Mouse (Mus musculus) MEL (cell line): ENCODE measurements around the gene G430095P16Rik. TPM values are rescaled to one million over a fixed set of nuclear protein-coding genes. Genes with fewer than 3 reads are reported as not detected.

Experiments used
- DNase-seq: peaks from one replicate; pipeline ENCODE4 v3.0.0; 2011; ENCODE audit warnings: low read depth, low spot score
- H3K27ac ChIP-seq: 2 replicates; pipeline ENCODE4 v1.5.1; 2012; ENCODE audit warnings: low read depth, mild to moderate bottlenecking, control low read depth, low read length, moderate library complexity; ENCODE audit not compliant: control insufficient read depth
- H3K27me3 ChIP-seq, 2 experiments: fragments of 150-350 bp in 1 of 2; sonication (generic) in 1 of 2; 2 replicates each; pipeline ENCODE4 v1.6.1; 2012; ENCODE audit warnings: low read length in 2 of 2, mild to moderate bottlenecking in 2 of 2, improper control_type of control experiment in 1 of 2, moderate library complexity in 1 of 2; ENCODE audit not compliant: insufficient read depth in 2 of 2, control insufficient read depth in 1 of 2
- H3K36me3 ChIP-seq, 2 experiments: 2 replicates each; pipeline ENCODE4 v1.6.1; 2012 to 2014; ENCODE audit warnings: low read length in 2 of 2, improper control_type of control experiment in 1 of 2, inconsistent platforms in 1 of 2, mild to moderate bottlenecking in 1 of 2; ENCODE audit not compliant: insufficient read depth in 2 of 2, control insufficient read depth in 1 of 2
- H3K4me1 ChIP-seq, 2 experiments: fragments of 150-350 bp in 1 of 2; sonication (generic) in 1 of 2; 2 replicates each; pipeline ENCODE4 v1.6.1; 2012; ENCODE audit warnings: low read length in 2 of 2, improper control_type of control experiment in 1 of 2, mild to moderate bottlenecking in 1 of 2; ENCODE audit not compliant: insufficient read depth in 2 of 2, control insufficient read depth in 1 of 2
- H3K4me3 ChIP-seq, 2 experiments: fragments of 150-350 bp in 1 of 2; sonication (generic) in 1 of 2; 2 replicates each; pipeline ENCODE4 v1.5.1; 2012; ENCODE audit warnings: low read depth in 2 of 2, low read length in 2 of 2, mild to moderate bottlenecking in 2 of 2, moderate library complexity in 2 of 2, control low read depth in 1 of 2, improper control_type of control experiment in 1 of 2; ENCODE audit not compliant: control insufficient read depth in 1 of 2, insufficient read depth in 1 of 2
- H3K79me2 ChIP-seq: 2 replicates; pipeline ENCODE4 v1.6.1; 2012; ENCODE audit warnings: mild to moderate bottlenecking, low read length, moderate library complexity; ENCODE audit not compliant: control insufficient read depth, poor library complexity, insufficient read depth
- H3K9ac ChIP-seq: 2 replicates; pipeline ENCODE4 v1.6.1; 2012; ENCODE audit warnings: low read depth, mild to moderate bottlenecking, control low read depth, low read length, moderate library complexity; ENCODE audit not compliant: control insufficient read depth, poor library complexity, severe bottlenecking
- H3K9me3 ChIP-seq: fragments of 150-350 bp; sonication (generic); replicated peaks from 2 replicates; pipeline ENCODE4 v1.6.1; 2012; ENCODE audit warnings: mild to moderate bottlenecking, low read length, improper control_type of control experiment, moderate library complexity; ENCODE audit not compliant: insufficient read depth
- BHLHE40 ChIP-seq: IDR thresholded peaks from 2 replicates; pipeline ENCODE4 v1.6.1; 2012; ENCODE audit warnings: low read depth, mild to moderate bottlenecking, inconsistent platforms, low read length, improper control_type of control experiment, borderline replicate concordance
- CHD1 ChIP-seq: IDR thresholded peaks from 2 replicates; pipeline ENCODE4 v1.6.1; 2012; ENCODE audit warnings: low read depth, mild to moderate bottlenecking, inconsistent platforms, low read length, improper control_type of control experiment
- E2F4 ChIP-seq: IDR thresholded peaks from 2 replicates; pipeline ENCODE4 v1.6.1; 2011; ENCODE audit warnings: low read depth, low read length, improper control_type of control experiment, borderline replicate concordance
- ELF1 ChIP-seq: IDR thresholded peaks from 2 replicates; pipeline ENCODE4 v1.6.1; 2014; ENCODE audit warnings: low read depth, mild to moderate bottlenecking, inconsistent platforms, low read length, improper control_type of control experiment, moderate library complexity
- EP300 ChIP-seq, 2 experiments: IDR thresholded peaks; 2 replicates each; pipeline ENCODE4 v1.6.1; 2011; ENCODE audit warnings: improper control_type of control experiment in 2 of 2, low read length in 2 of 2, low read depth in 1 of 2, mild to moderate bottlenecking in 1 of 2
- ETS1 ChIP-seq: IDR thresholded peaks from 2 replicates; pipeline ENCODE4 v1.6.1; 2012; ENCODE audit warnings: low read depth, mild to moderate bottlenecking, inconsistent platforms, low read length, improper control_type of control experiment, moderate library complexity
- GABPA ChIP-seq: IDR thresholded peaks from 2 replicates; pipeline ENCODE4 v1.6.1; 2012; ENCODE audit warnings: low read depth, mild to moderate bottlenecking, inconsistent platforms, low read length, improper control_type of control experiment, moderate library complexity
- KAT2A ChIP-seq: conservative IDR thresholded peaks from 2 replicates; pipeline ENCODE4 v1.6.1; 2012; ENCODE audit warnings: low read depth, low read length, improper control_type of control experiment, inconsistent platforms
- MAFK ChIP-seq: IDR thresholded peaks from 2 replicates; pipeline ENCODE4 v1.6.1; 2011; ENCODE audit warnings: low read depth, mild to moderate bottlenecking, low read length, improper control_type of control experiment, borderline replicate concordance
- MAX ChIP-seq: IDR thresholded peaks from 2 replicates; pipeline ENCODE4 v1.6.1; 2011; ENCODE audit warnings: low read length, improper control_type of control experiment
- MAZ ChIP-seq: IDR thresholded peaks from 2 replicates; pipeline ENCODE4 v1.6.1; 2012; ENCODE audit warnings: low read depth, mild to moderate bottlenecking, inconsistent platforms, low read length, improper control_type of control experiment
- MEF2A ChIP-seq: IDR thresholded peaks from 2 replicates; pipeline ENCODE4 v1.6.1; 2014; ENCODE audit warnings: low read depth, mild to moderate bottlenecking, inconsistent platforms, low read length, improper control_type of control experiment; ENCODE audit not compliant: poor library complexity, insufficient replicate concordance, severe bottlenecking; ENCODE audit errors: extremely low read depth
- MXI1 ChIP-seq: IDR thresholded peaks from 2 replicates; pipeline ENCODE4 v1.6.1; 2011; ENCODE audit warnings: mild to moderate bottlenecking, low read depth, low read length, improper control_type of control experiment
- MYB ChIP-seq: IDR thresholded peaks from 2 replicates; pipeline ENCODE4 v1.6.1; 2011; ENCODE audit warnings: mild to moderate bottlenecking, low read depth, low read length, improper control_type of control experiment
- MYC ChIP-seq: IDR thresholded peaks from 2 replicates; pipeline ENCODE4 v1.6.1; 2011; ENCODE audit warnings: low read depth, mild to moderate bottlenecking, low read length, improper control_type of control experiment, moderate library complexity
- NELFE ChIP-seq: IDR thresholded peaks from 2 replicates; pipeline ENCODE4 v1.6.1; 2011; ENCODE audit warnings: low read depth, low read length, improper control_type of control experiment
- NRF1 ChIP-seq: IDR thresholded peaks from 2 replicates; pipeline ENCODE4 v1.6.1; 2014; ENCODE audit warnings: low read depth, mild to moderate bottlenecking, inconsistent platforms, low read length, improper control_type of control experiment, moderate library complexity; ENCODE audit not compliant: poor library complexity, insufficient read depth, severe bottlenecking
- POLR2A ChIP-seq, 2 experiments: IDR thresholded peaks; 2 replicates each; pipeline ENCODE4 v1.6.1; 2011 to 2012; ENCODE audit warnings: low read length in 2 of 2, mild to moderate bottlenecking in 2 of 2, control low read depth in 1 of 2, improper control_type of control experiment in 1 of 2, low read depth in 1 of 2, moderate library complexity in 1 of 2; ENCODE audit not compliant: control insufficient read depth in 1 of 2, insufficient read depth in 1 of 2, poor library complexity in 1 of 2
- POLR2AphosphoS2 ChIP-seq: IDR thresholded peaks from 2 replicates; pipeline ENCODE4 v1.6.1; 2011; ENCODE audit warnings: low read length, improper control_type of control experiment
- POLR2AphosphoS5 ChIP-seq: IDR thresholded peaks from 2 replicates; pipeline ENCODE4 v1.6.1; 2012; ENCODE audit warnings: low read depth, borderline replicate concordance, mild to moderate bottlenecking, inconsistent platforms, low read length, moderate library complexity, mixed read lengths
- RAD21 ChIP-seq: IDR thresholded peaks from 2 replicates; pipeline ENCODE4 v1.6.1; 2011; ENCODE audit warnings: mild to moderate bottlenecking, low read depth, low read length, improper control_type of control experiment
- SIN3A ChIP-seq: IDR thresholded peaks from 2 replicates; pipeline ENCODE4 v1.6.1; 2012; ENCODE audit warnings: low read length, improper control_type of control experiment, inconsistent platforms
- SMC3 ChIP-seq: IDR thresholded peaks from 2 replicates; pipeline ENCODE4 v1.6.1; 2011; ENCODE audit warnings: low read depth, low read length, improper control_type of control experiment
- TAL1 ChIP-seq: IDR thresholded peaks from 2 replicates; pipeline ENCODE4 v1.6.1; 2012; ENCODE audit warnings: mild to moderate bottlenecking, inconsistent platforms, low read length, moderate library complexity, mixed read lengths
- TBP ChIP-seq: IDR thresholded peaks from 2 replicates; pipeline ENCODE4 v1.8.0; 2011; ENCODE audit warnings: low read depth, low read length, improper control_type of control experiment
- TCF12 ChIP-seq: IDR thresholded peaks from 2 replicates; pipeline ENCODE4 v1.6.1; 2014; ENCODE audit warnings: low read depth, mild to moderate bottlenecking, inconsistent platforms, low read length, improper control_type of control experiment, moderate library complexity
- USF1 ChIP-seq: IDR thresholded peaks from 2 replicates; pipeline ENCODE4 v1.6.1; 2014; ENCODE audit warnings: low read depth, mild to moderate bottlenecking, inconsistent platforms, low read length, improper control_type of control experiment, moderate library complexity
- USF2 ChIP-seq, 2 experiments: IDR thresholded peaks; 2 replicates each; pipeline ENCODE4 v1.6.1; 2011 to 2012; ENCODE audit warnings: improper control_type of control experiment in 2 of 2, low read length in 2 of 2, borderline replicate concordance in 1 of 2, inconsistent platforms in 1 of 2, low read depth in 1 of 2, mild to moderate bottlenecking in 1 of 2; ENCODE audit not compliant: insufficient read depth in 1 of 2
- ZKSCAN1 ChIP-seq: IDR thresholded peaks from 2 replicates; pipeline ENCODE4 v1.6.1; 2012; ENCODE audit warnings: low read depth, mild to moderate bottlenecking, inconsistent platforms, low read length, improper control_type of control experiment, moderate library complexity
- ZMIZ1 ChIP-seq: IDR thresholded peaks from 2 replicates; pipeline ENCODE4 v1.6.1; 2012; ENCODE audit warnings: low read depth, mild to moderate bottlenecking, inconsistent platforms, low read length, improper control_type of control experiment, moderate library complexity
- ZNF384 ChIP-seq: IDR thresholded peaks from 2 replicates; pipeline ENCODE4 v1.6.1; 2012; ENCODE audit warnings: low read depth, mild to moderate bottlenecking, inconsistent platforms, low read length, improper control_type of control experiment
- polyA plus RNA-seq, 2 experiments: library from polyadenylated mRNA; stranded (reverse) in 1 of 2; unstranded in 1 of 2; fragments of >175 nt in 1 of 2; fragments of >200 nt in 1 of 2; gene quantifications; 2 replicates each; pipeline versions ENCODE4 v1.2.1 to v1.2.4; 2012; ENCODE audit warnings: low replicate concordance in 2 of 2, low read depth in 1 of 2; ENCODE audit not compliant: insufficient read length in 2 of 2, insufficient read depth in 1 of 2, missing spikeins in 1 of 2
- total RNA-seq: library from RNA; depleted of rRNA; stranded (reverse); fragments of 300-350 nt; gene quantifications from 2 replicates; pipeline ENCODE4 v1.2.3, GENCODE M21; 2012

Gene G430095P16Rik
- total and polyA plus RNA-seq, 3 experiments = 5.6 to 17.1 TPM; not detected in 1

DNA sequence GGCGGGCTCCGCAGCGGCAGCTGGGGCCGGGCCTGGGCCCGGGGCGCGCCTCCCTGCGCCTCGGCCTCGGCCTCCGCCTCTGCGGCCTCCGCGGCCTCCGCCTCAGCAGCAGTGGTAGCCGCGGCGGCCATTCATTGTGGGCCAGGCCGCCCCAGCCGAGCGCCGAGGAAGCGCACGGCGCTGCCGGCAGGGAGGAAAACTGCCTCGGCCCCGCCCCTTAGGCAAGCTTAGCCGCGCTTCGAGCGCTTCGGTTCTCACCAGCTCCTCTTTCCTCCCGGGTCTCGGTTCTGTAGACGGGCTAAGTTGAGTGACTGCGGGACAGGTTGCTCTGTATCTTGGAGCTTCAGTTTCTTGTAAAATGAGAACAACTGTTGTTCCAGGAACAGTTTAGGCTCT lies 35.1 kb upstream of the G430095P16Rik start, which contains the start of gene Nacc1 (continued):
- TF ChIP-seq MYB (no peak), RAD21 (no peak), NRF1 (peak; percentile 27; the same call in 1 of the 2 replicates), ETS1 (no peak), CHD1 (no peak), EP300 (IDR thresholded peaks at IDR 0.05; ENCODE audit: low read depth in 1 of 2, low read length in 2 of 2) (no peak), TBP (peak; percentile 73; the same call in 1 of the 2 replicates)

DNA sequence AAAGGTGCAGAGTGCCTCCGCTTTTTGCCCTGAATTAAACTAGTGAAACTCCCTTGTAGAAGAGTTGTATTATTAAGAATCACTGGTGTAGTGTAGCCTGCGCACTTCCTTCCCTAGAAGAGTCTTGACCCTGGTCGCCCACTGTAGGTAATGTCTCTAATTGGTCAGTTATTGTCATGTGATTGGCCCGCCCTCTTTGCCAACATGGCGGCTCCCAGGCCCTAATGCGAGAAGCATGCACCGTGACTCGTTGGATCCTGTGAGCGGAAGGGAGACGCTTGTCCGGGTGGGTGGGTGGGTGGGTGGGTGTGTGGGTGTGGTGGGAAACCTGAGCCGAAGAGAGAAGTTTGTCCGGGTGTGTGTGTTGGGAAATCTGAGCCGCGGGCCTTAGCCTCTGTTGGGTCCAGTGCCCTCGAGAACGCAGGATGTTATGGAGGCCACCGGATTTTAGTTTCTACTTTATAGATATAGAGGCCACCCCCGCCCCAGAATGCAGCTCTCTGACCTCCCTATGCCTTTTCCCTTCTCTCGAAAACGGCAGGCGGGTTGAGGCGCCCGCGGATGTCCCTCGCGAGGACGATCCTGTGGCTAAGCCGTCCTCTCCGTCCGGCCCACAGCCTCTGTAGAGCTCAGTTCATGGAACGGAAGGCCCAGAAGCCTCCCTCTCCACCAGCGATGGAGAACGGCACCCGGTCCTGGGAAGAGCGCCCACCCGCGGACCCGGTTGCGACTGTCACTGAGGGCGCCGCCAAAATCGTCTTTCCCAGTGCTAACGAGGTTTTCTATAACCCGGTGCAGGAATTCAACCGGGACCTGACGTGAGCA lies 33.5 kb upstream of the G430095P16Rik start:
- Histone ChIP-seq H3K9me3 (no peaks in the 10 kb centered on the region), H3K9ac (peak overlapping the region; percentile 96), H3K36me3 (peaks cover 2 to 19% of the 10 kb centered on the region in 2 experiments), H3K4me3 (peak overlapping the region; percentile 93 to 95), H3K79me2 (peaks cover 55% of the 10 kb centered on the region), H3K27me3 (no peaks in the 10 kb centered on the region), H3K27ac (peak overlapping the region; percentile 82), H3K4me1 (peaks cover 0 to 15% of the 10 kb centered on the region in 2 experiments; a peak in 2 of 4 replicates)
- DNase-seq = peak; percentile 96
- TF ChIP-seq RAD21 = no peak
- TF ChIP-seq POLR2AphosphoS2 = no peak
- peak; percentile 74; the same call in 1 of the 2 replicates for TF ChIP-seq KAT2A
- TF ChIP-seq POLR2A (IDR thresholded peaks at IDR 0.05; ENCODE audit: control insufficient read depth in 1 of 2, insufficient read depth in 1 of 2, low read depth in 1 of 2, low read length in 2 of 2, poor library complexity in 1 of 2) = peak; percentile 51 to 77; a peak in 2 of 4 replicates
- TF ChIP-seq CHD1 = no peak
- TF ChIP-seq NRF1 = peak; percentile 56; the same call in 1 of the 2 replicates
- TF ChIP-seq POLR2AphosphoS5 = no peak
- no peak for TF ChIP-seq E2F4
- peak; percentile 99 for TF ChIP-seq SIN3A
- TF ChIP-seq USF1 = peak; percentile 96
- TF ChIP-seq MAZ = no peak
- TF ChIP-seq ZKSCAN1 = no peak
- peak; percentile 84 for TF ChIP-seq TBP
- TF ChIP-seq EP300 (IDR thresholded peaks at IDR 0.05; ENCODE audit: low read depth in 1 of 2, low read length in 2 of 2) = 0 out of 4 replicates have a peak, but pooled peaks of 1 of the 2 experiments have one; percentile 6
- peak; percentile 90 for TF ChIP-seq MAX
- peak; percentile 52; the same call in 1 of the 2 replicates for TF ChIP-seq NELFE
- TF ChIP-seq MYC = peak; percentile 97
- peak; percentile 100 for TF ChIP-seq MXI1
- TF ChIP-seq USF2 (IDR thresholded peaks at IDR 0.05; ENCODE audit: borderline replicate concordance in 1 of 2, insufficient read depth in 1 of 2, low read depth in 1 of 2, low read length in 2 of 2) = peak; percentile 63 to 85
- no peak for TF ChIP-seq TAL1
- no peak for TF ChIP-seq MAFK
- no peak for TF ChIP-seq ZMIZ1
- TF ChIP-seq GABPA = no peak
- no peak for TF ChIP-seq TCF12
- no peak for TF ChIP-seq MYB
- no peak for TF ChIP-seq SMC3
- no peak for TF ChIP-seq BHLHE40
- TF ChIP-seq ZNF384 = no peak
- no peak for TF ChIP-seq MEF2A
- TF ChIP-seq ELF1 = peak; percentile 77
- TF ChIP-seq ETS1 = no peak
